18 mouse cellular contexts compared by ENCODE assay signal in the genomic region with DNA sequence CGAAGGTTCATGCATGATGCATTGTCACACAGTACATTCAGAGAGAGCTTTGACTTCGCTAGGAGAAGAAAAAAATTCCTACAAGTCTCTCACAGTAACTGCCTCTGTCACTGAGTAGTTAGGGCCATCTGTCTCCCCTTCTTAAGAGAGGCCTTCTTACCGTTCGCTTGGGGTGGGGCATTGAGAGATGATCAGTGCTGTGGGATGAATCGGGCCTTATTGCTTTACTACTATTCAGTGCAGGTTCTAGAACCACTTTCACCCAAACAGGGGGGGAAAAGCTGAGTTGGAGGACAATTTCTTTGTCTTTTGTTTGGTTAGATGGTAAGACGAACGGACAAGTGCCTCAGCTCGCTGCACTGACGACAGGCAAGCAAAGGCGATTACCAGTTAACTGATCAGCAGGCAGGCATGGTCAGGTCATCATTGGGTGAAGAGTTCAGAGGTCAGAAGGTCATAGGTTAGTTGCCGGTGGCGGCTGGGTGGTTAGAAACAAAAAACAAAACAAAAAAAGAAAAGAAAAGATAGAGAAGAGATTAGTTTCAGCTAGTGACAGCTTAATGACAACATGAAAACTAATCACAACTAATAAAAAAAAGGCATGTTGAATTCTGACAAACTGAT.
DNase-seq lines count a peak whose midpoint lies in the region; ATAC-seq and TF ChIP-seq lines count a peak whose summit lies in the region.
"Had no signal": no experiment of that assay in that cellular context is flagged by ENCODE, and none has a peak within 500 bp of the region (broad histone marks: within the 10 kb centered on the region; RNA-seq: fewer than 3 reads in every experiment).

No protein-coding gene starts in this region.

- no peak overlapping the region for H3K4me2 ChIP-seq in liver, embryonic 11.5 days
- H3K4me2 ChIP-seq: embryonic facial prominence, embryonic 15.5 days; heart, embryonic 12.5 days; liver, embryonic 15.5 days had no signal

- H3K9me3 ChIP-seq in liver, embryonic 11.5 days (ENCODE audit: control insufficient read depth, low read length): no peaks in the 10 kb centered on the region
- H3K9me3 ChIP-seq in embryonic facial prominence, embryonic 10.5 days: no peaks in the 10 kb centered on the region
- H3K9me3 ChIP-seq: embryonic facial prominence, embryonic 15.5 days; heart, embryonic 12.5 days; liver, embryonic 15.5 days had no signal

- H3K27me3 ChIP-seq in liver, adult 2 months (ENCODE audit: control insufficient read depth, insufficient read depth, low read length): no peaks in the 10 kb centered on the region
- H3K27me3 ChIP-seq in liver, embryonic 11.5 days (replicated peaks; ENCODE audit: control insufficient read depth, insufficient read depth, low read length): no peaks in the 10 kb centered on the region
- no peaks in the 10 kb centered on the region for H3K27me3 ChIP-seq in embryonic facial prominence, embryonic 10.5 days (replicated peaks; ENCODE audit: low read depth, poor library complexity, severe bottlenecking)
- H3K27me3 ChIP-seq: embryonic facial prominence, embryonic 15.5 days; heart, embryonic 12.5 days; liver, embryonic 15.5 days had no signal

- H3K9ac ChIP-seq in liver, adult 2 months (ENCODE audit: low read depth, low read length): no peak overlapping the region
- H3K9ac ChIP-seq in liver, embryonic 11.5 days (ENCODE audit: low read depth, low read length): no peak overlapping the region
- H3K9ac ChIP-seq: embryonic facial prominence, embryonic 15.5 days; heart, embryonic 12.5 days; liver, embryonic 15.5 days had no signal

- DNase-seq in liver, adult 2 months (ENCODE audit: extremely low read depth, low read depth, low spot score): peak; percentile 80
- no peak for DNase-seq in liver, embryonic 11.5 days (ENCODE audit: low spot score)
- DNase-seq in brain, embryonic 14.5 days (ENCODE audit: low read depth): peak; percentile 42
- DNase-seq in embryonic facial prominence, embryonic 10.5 days (ENCODE audit: low spot score): peak; percentile 20
- DNase-seq in lung, postnatal 25 days (ENCODE audit: low spot score): no peak
- no peak for DNase-seq in kidney, postnatal 14 days
- DNase-seq in kidney, adult 18-20 months: no peak
- DNase-seq: cerebellum, postnatal 25 days; gastrocnemius, postnatal 36 days; layer of hippocampus, adult 9-11 months; left cerebral cortex, postnatal 4 days; lung, postnatal 36 days; spleen, adult 18-20 months; thymus, postnatal 36 days had no signal

- 31% methylated on average over 12 of the region's 12 CpGs for WGBS in liver, adult 2 months
- 68% methylated on average over 12 of the region's 12 CpGs for WGBS in liver, embryonic 11.5 days
- 30% methylated on average over 12 of the region's 12 CpGs for WGBS in embryonic facial prominence, embryonic 10.5 days
- 33% methylated on average over 12 of the region's 12 CpGs for WGBS in olfactory bulb, adult 2 months

- no peak for ATAC-seq in liver, embryonic 11.5 days (replicated peaks; ENCODE audit: low FRiP score)

- H3K4me3 ChIP-seq in liver, adult 2 months (ENCODE audit: insufficient read depth, low read depth, low read length): no peak overlapping the region
- H3K4me3 ChIP-seq in liver, embryonic 11.5 days (ENCODE audit: low read depth, low read length): no peak overlapping the region
- no peak overlapping the region for H3K4me3 ChIP-seq in embryonic facial prominence, embryonic 10.5 days
- no peak overlapping the region for H3K4me3 ChIP-seq in olfactory bulb, adult 2 months (ENCODE audit: insufficient read depth, low read depth, low read length)
- H3K4me3 ChIP-seq: embryonic facial prominence, embryonic 15.5 days; heart, embryonic 12.5 days; liver, embryonic 15.5 days had no signal

- no peak for TF ChIP-seq CTCF in liver, adult 2 months (IDR thresholded peaks at IDR 0.05; ENCODE audit: low read depth, low read length)
- no peak for TF ChIP-seq CTCF in brain, embryonic 14.5 days (IDR thresholded peaks at IDR 0.05; ENCODE audit: borderline replicate concordance, extremely low read depth, insufficient read depth, insufficient read length)
- TF ChIP-seq CTCF in olfactory bulb, adult 2 months (IDR thresholded peaks at IDR 0.05; ENCODE audit: insufficient read depth, low read depth, low read length): no peak

- H3K4me1 ChIP-seq in liver, adult 2 months (ENCODE audit: control insufficient read depth, insufficient read depth, low read length): peaks cover 4% of the 10 kb centered on the region
- no peaks in the 10 kb centered on the region for H3K4me1 ChIP-seq in liver, embryonic 11.5 days (replicated peaks; ENCODE audit: control insufficient read depth, insufficient read depth, low read length)
- peaks cover 7% of the 10 kb centered on the region for H3K4me1 ChIP-seq in embryonic facial prominence, embryonic 10.5 days
- H3K4me1 ChIP-seq in olfactory bulb, adult 2 months (ENCODE audit: control insufficient read depth, insufficient read depth, low read length): peaks cover 4% of the 10 kb centered on the region
- H3K4me1 ChIP-seq: embryonic facial prominence, embryonic 15.5 days; liver, embryonic 15.5 days had no signal

- H3K79me2 ChIP-seq in liver, adult 2 months (ENCODE audit: control insufficient read depth, insufficient read depth, low read length): no peaks in the 10 kb centered on the region; the same call in 1 of the 2 replicates

- no peak for TF ChIP-seq POLR2A in liver, adult 2 months (IDR thresholded peaks at IDR 0.05; ENCODE audit: extremely low read depth, insufficient read depth, low read length)
- no peak for TF ChIP-seq POLR2A in brain, embryonic 14.5 days (IDR thresholded peaks at IDR 0.05; ENCODE audit: borderline replicate concordance, extremely low read depth, insufficient read depth, insufficient read length, poor library complexity, severe bottlenecking)
- TF ChIP-seq POLR2A in olfactory bulb, adult 2 months (IDR thresholded peaks at IDR 0.05; ENCODE audit: insufficient read depth, low read depth, low read length): no peak

- H3K36me3 ChIP-seq in liver, adult 2 months (ENCODE audit: control insufficient read depth, insufficient read depth, low read length): peaks cover 18% of the 10 kb centered on the region
- peaks cover 11% of the 10 kb centered on the region; the same call in 1 of the 2 replicates for H3K36me3 ChIP-seq in liver, embryonic 11.5 days (ENCODE audit: control insufficient read depth, insufficient read depth, low read length)
- H3K36me3 ChIP-seq in embryonic facial prominence, embryonic 10.5 days (replicated peaks): peaks cover 53% of the 10 kb centered on the region

- peak overlapping the region; percentile 39 for H3K27ac ChIP-seq in liver, adult 2 months (replicated peaks; ENCODE audit: insufficient read depth, low read depth, low read length)
- H3K27ac ChIP-seq in liver, embryonic 11.5 days (ENCODE audit: low read depth, low read length): no peak overlapping the region
- no peak overlapping the region for H3K27ac ChIP-seq in embryonic facial prominence, embryonic 10.5 days (replicated peaks)
- peak overlapping the region; percentile 50; the same call in 1 of the 2 replicates for H3K27ac ChIP-seq in olfactory bulb, adult 2 months (ENCODE audit: insufficient read depth, low read depth, low read length)
- H3K27ac ChIP-seq: embryonic facial prominence, embryonic 15.5 days; liver, embryonic 15.5 days had no signal

Comparison
In these comparisons a context has a peak if more than half of its experiments do, and no peak if none do; other contexts are left out.
1. DNase-seq: peak in liver, adult 2 months (single experiment), brain, embryonic 14.5 days (single experiment) and embryonic facial prominence, embryonic 10.5 days (single experiment); none in liver, embryonic 11.5 days (single experiment), lung, postnatal 25 days (single experiment), kidney, postnatal 14 days (single experiment) and kidney, adult 18-20 months (single experiment).
2. H3K27ac ChIP-seq: peak in liver, adult 2 months (single experiment) and olfactory bulb, adult 2 months (single experiment); none in liver, embryonic 11.5 days (single experiment) and embryonic facial prominence, embryonic 10.5 days (single experiment).